Mouse (Mus musculus): ENCODE results near the gene Stx8. TPM values are rescaled to one million over a fixed set of nuclear protein-coding genes. Genes with fewer than 3 reads are reported as not detected.

Gene Stx8
- total and polyA plus RNA-seq, 3 experiments: 29.5 to 152 (median 30.9) TPM

DNA sequence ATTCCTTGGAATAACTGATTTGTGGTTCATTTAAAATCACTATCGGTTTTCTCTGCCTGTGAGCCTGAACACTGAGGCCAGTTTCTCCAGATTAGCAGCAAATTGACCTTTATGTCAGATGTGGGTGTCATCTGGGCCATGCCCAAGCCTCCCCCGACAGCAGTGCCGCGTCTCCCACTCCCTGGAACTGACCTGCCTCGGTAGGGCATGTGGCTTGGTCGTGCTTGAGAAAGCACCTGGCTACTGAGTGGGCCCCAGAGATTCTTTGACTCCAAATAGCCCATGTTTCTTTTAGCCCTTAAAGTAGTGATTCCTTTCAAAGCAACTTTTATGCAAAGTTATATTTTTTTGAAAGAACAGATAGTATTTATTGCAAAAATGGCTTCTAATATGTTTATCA lies 155.3 kb downstream of the Stx8 start:
- Histone ChIP-seq H3K9ac (ENCODE audit: control insufficient read depth, low read depth, low read length, poor library complexity, severe bottlenecking) (no peak overlapping the region), H3K4me3 (ENCODE audit: control insufficient read depth in 1 of 2, insufficient read depth in 1 of 2, low read depth in 2 of 2, low read length in 2 of 2) (no peak overlapping the region), H3K79me2 (ENCODE audit: control insufficient read depth, insufficient read depth, low read length, poor library complexity) (no peaks in the 10 kb centered on the region), H3K27ac (ENCODE audit: control insufficient read depth, low read depth, low read length) (no peak overlapping the region), H3K27me3 (ENCODE audit: control insufficient read depth in 1 of 2, insufficient read depth in 2 of 2, low read length in 2 of 2) (no peaks in the 10 kb centered on the region), H3K9me3 (replicated peaks; ENCODE audit: insufficient read depth, low read length) (no peaks in the 10 kb centered on the region), H3K4me1 (ENCODE audit: control insufficient read depth in 1 of 2, insufficient read depth in 2 of 2, low read length in 2 of 2) (peaks cover 4 to 20% of the 10 kb centered on the region in 2 experiments), H3K36me3 (ENCODE audit: control insufficient read depth in 1 of 2, insufficient read depth in 2 of 2, low read length in 2 of 2) (peaks cover 0 to 17% of the 10 kb centered on the region in 2 experiments; a peak in 2 of 4 replicates)
- no peak for DNase-seq (ENCODE audit: low read depth, low spot score)
- TF ChIP-seq RAD21 (IDR thresholded peaks at IDR 0.05; ENCODE audit: low read depth, low read length): no peak
- TF ChIP-seq HCFC1 (IDR thresholded peaks at IDR 0.05; ENCODE audit: low read depth, low read length): no peak
- TF ChIP-seq E2F4 (IDR thresholded peaks at IDR 0.05; ENCODE audit: borderline replicate concordance, low read depth, low read length): no peak
- no peak for TF ChIP-seq SIN3A (IDR thresholded peaks at IDR 0.05; ENCODE audit: low read length)
- no peak for TF ChIP-seq ETS1 (IDR thresholded peaks at IDR 0.05; ENCODE audit: low read depth, low read length)
- no peak for TF ChIP-seq ZKSCAN1 (IDR thresholded peaks at IDR 0.05; ENCODE audit: low read depth, low read length)
- no peak for TF ChIP-seq RCOR1 (IDR thresholded peaks at IDR 0.05; ENCODE audit: low read depth, low read length)
- TF ChIP-seq MYB (IDR thresholded peaks at IDR 0.05; ENCODE audit: low read depth, low read length): no peak

- no peak overlapping the region for H3K4me3 ChIP-seq (ENCODE audit: control insufficient read depth in 1 of 2, insufficient read depth in 1 of 2, low read depth in 2 of 2, low read length in 2 of 2)
- H3K9me3 ChIP-seq (replicated peaks; ENCODE audit: insufficient read depth, low read length): no peaks in the 10 kb centered on the region
- no peak for TF ChIP-seq GABPA (IDR thresholded peaks at IDR 0.05; ENCODE audit: low read depth, low read length)
- H3K79me2 ChIP-seq (ENCODE audit: control insufficient read depth, insufficient read depth, low read length, poor library complexity): no peaks in the 10 kb centered on the region
- no peaks in the 10 kb centered on the region for H3K27me3 ChIP-seq (ENCODE audit: control insufficient read depth in 1 of 2, insufficient read depth in 2 of 2, low read length in 2 of 2)
- peaks cover 4 to 16% of the 10 kb centered on the region in 2 experiments for H3K4me1 ChIP-seq (ENCODE audit: control insufficient read depth in 1 of 2, insufficient read depth in 2 of 2, low read length in 2 of 2)
- no peak for DNase-seq (ENCODE audit: low read depth, low spot score)
- peaks cover 0 to 13% of the 10 kb centered on the region in 2 experiments; a peak in 2 of 4 replicates for H3K36me3 ChIP-seq (ENCODE audit: control insufficient read depth in 1 of 2, insufficient read depth in 2 of 2, low read length in 2 of 2)
- no peak overlapping the region for H3K27ac ChIP-seq (ENCODE audit: control insufficient read depth, low read depth, low read length)
- H3K9ac ChIP-seq (ENCODE audit: control insufficient read depth, low read depth, low read length, poor library complexity, severe bottlenecking): no peak overlapping the region
These were observed 155.7 kb downstream of the Stx8 start for GRCm38 (mm10) chr11:68121660-68122059.

- H3K9me3 ChIP-seq (replicated peaks; ENCODE audit: insufficient read depth, low read length): no peaks in the 10 kb centered on the region
- no peak overlapping the region for H3K27ac ChIP-seq (ENCODE audit: control insufficient read depth, low read depth, low read length)
- no peaks in the 10 kb centered on the region for H3K4me1 ChIP-seq (ENCODE audit: control insufficient read depth in 1 of 2, insufficient read depth in 2 of 2, low read length in 2 of 2)
- no peaks in the 10 kb centered on the region for H3K36me3 ChIP-seq (ENCODE audit: control insufficient read depth in 1 of 2, insufficient read depth in 2 of 2, low read length in 2 of 2)
- H3K27me3 ChIP-seq (ENCODE audit: control insufficient read depth in 1 of 2, insufficient read depth in 2 of 2, low read length in 2 of 2): no peaks in the 10 kb centered on the region
- DNase-seq (ENCODE audit: low read depth, low spot score): no peak
- no peak for TF ChIP-seq ZC3H11A (IDR thresholded peaks at IDR 0.05; ENCODE audit: low read depth, low read length)
- no peak for TF ChIP-seq USF1 (IDR thresholded peaks at IDR 0.05; ENCODE audit: low read depth, low read length)
- TF ChIP-seq GATA1 (IDR thresholded peaks at IDR 0.05; ENCODE audit: low read depth, low read length): no peak
- TF ChIP-seq ELF1 (IDR thresholded peaks at IDR 0.05; ENCODE audit: low read depth, low read length): no peak
- TF ChIP-seq MXI1 (IDR thresholded peaks at IDR 0.05; ENCODE audit: low read depth, low read length): no peak
- no peak for TF ChIP-seq TCF12 (IDR thresholded peaks at IDR 0.05; ENCODE audit: low read depth, low read length)
- no peak for TF ChIP-seq MAX (IDR thresholded peaks at IDR 0.05; ENCODE audit: low read length)
- TF ChIP-seq MAFK (IDR thresholded peaks at IDR 0.05; ENCODE audit: borderline replicate concordance, low read depth, low read length): no peak
- TF ChIP-seq KAT2A (conservative IDR thresholded peaks at IDR 0.05; ENCODE audit: low read depth, low read length): no peak
- TF ChIP-seq MAZ (IDR thresholded peaks at IDR 0.05; ENCODE audit: low read depth, low read length): no peak
- no peak for TF ChIP-seq GABPA (IDR thresholded peaks at IDR 0.05; ENCODE audit: low read depth, low read length)
- TF ChIP-seq TAL1 (IDR thresholded peaks at IDR 0.05; ENCODE audit: low read length): no peak
- TF ChIP-seq NELFE (IDR thresholded peaks at IDR 0.05; ENCODE audit: low read depth, low read length): no peak
- no peak for TF ChIP-seq POLR2AphosphoS5 (IDR thresholded peaks at IDR 0.05; ENCODE audit: borderline replicate concordance, low read depth, low read length)
- no peak overlapping the region for H3K4me3 ChIP-seq (ENCODE audit: control insufficient read depth in 1 of 2, insufficient read depth in 1 of 2, low read depth in 2 of 2, low read length in 2 of 2)
- H3K79me2 ChIP-seq (ENCODE audit: control insufficient read depth, insufficient read depth, low read length, poor library complexity): no peaks in the 10 kb centered on the region
- no peak overlapping the region for H3K9ac ChIP-seq (ENCODE audit: control insufficient read depth, low read depth, low read length, poor library complexity, severe bottlenecking)
These were observed 160.1 kb downstream of the Stx8 start for GRCm38 (mm10) chr11:68126071-68126470.
